Mouse (Mus musculus): Measurements from ENCODE around the gene Sec16a. TPM values are rescaled to one million over a fixed set of nuclear protein-coding genes. Genes with fewer than 3 reads are reported as not detected.
A peak's percentile ranks its signal among the peaks of the same experiment; 100 is the strongest.

The Sec16a gene
- 13.0 and 14.4 TPM in 2 replicates for polyA plus RNA-seq (2016; fragmentation: Nextera tagmentation; extraction: Ambion mirVana)

DNA sequence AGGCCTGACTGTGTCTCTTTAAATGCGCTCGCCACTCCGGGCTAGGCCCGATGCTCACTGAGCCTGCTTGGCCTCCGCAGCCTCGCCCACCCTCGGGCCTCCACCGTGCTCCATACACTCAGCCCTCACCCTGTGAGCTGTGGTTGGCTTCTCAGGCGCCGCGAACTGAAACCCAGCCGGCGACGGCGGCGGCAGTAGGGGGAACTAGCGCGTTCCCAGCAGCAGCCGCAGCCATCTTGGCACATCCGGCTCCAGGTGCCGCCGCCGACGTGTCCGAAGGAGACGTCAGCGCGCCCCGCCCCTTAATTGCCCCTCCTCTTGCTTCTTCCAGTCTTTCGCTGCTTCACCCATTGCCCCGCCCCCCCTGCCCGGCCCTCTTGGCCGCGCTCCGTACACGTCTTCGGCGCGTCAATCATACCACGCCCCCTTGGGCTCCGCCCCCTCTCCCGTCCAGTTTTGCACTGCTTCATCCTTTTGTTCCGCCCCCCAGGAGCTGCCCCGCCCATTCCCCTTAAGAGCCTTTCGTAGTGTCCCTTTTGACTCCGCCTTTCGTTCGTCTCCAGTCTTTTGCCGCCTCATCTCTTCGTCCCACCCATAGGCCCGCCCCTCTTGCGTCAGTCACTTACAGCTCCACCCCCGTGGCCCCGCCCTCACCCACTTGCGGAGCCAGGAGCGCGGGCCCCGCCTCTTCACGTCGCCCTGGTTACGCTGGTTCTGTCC, at the start of gene Sec16a:
Gene Sec16a, minus strand, starts transcription at position 271 of the 720 bp plus-strand sequence.
- no peaks in the 10 kb centered on the region for H3K9me3 ChIP-seq (replicated peaks)
- peak within 1 kb of the TSS; percentile 92 for H3K9ac ChIP-seq
- peak within 1 kb of the TSS; percentile 91 for H3K4me2 ChIP-seq
- H3K4me1 ChIP-seq: peaks cover 38% of the 10 kb centered on the region
- peaks cover 19% of the 10 kb centered on the region for H3K36me3 ChIP-seq
- peak; percentile 91 for ATAC-seq
- H3K27ac ChIP-seq: peak within 1 kb of the TSS; percentile 92
- no peaks in the 10 kb centered on the region for H3K27me3 ChIP-seq (replicated peaks)
- peak within 1 kb of the TSS; percentile 96 for H3K4me3 ChIP-seq
- under 1% methylated on average over 61 of the region's 61 CpGs for WGBS (ENCODE audit: insufficient replicate concordance)

DNA sequence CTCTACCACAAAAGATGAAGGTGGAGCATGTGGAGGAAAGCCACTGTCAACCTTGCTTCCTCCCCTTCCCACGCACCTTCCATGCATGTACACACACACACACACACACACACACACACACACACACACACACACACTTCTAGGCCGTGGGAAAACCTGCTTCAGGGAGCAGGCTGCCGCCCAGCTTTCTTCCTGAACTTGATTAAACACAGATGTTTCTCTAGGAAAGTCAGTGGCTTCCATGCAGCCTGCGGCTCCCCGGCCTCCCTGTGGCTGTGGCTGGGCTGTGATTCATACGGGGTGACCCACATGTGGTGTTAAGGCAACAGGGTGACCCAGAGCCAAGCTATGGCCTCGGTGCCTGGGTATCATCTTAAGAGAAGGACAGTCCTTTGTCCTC, 49.4 kb upstream of the Sec16a start:
- WGBS (ENCODE audit: insufficient replicate concordance): 47% methylated on average over 6 of the region's 7 CpGs
- Histone ChIP-seq H3K27ac (peak overlapping the region; percentile 71), H3K9ac (no peak overlapping the region), H3K27me3 (replicated peaks) (peaks cover 10% of the 10 kb centered on the region), H3K36me3 (no peaks in the 10 kb centered on the region), H3K4me3 (no peak overlapping the region), H3K9me3 (replicated peaks) (no peaks in the 10 kb centered on the region), H3K4me2 (no peak overlapping the region), H3K4me1 (peaks cover 80% of the 10 kb centered on the region)
- no peak for ATAC-seq

DNA sequence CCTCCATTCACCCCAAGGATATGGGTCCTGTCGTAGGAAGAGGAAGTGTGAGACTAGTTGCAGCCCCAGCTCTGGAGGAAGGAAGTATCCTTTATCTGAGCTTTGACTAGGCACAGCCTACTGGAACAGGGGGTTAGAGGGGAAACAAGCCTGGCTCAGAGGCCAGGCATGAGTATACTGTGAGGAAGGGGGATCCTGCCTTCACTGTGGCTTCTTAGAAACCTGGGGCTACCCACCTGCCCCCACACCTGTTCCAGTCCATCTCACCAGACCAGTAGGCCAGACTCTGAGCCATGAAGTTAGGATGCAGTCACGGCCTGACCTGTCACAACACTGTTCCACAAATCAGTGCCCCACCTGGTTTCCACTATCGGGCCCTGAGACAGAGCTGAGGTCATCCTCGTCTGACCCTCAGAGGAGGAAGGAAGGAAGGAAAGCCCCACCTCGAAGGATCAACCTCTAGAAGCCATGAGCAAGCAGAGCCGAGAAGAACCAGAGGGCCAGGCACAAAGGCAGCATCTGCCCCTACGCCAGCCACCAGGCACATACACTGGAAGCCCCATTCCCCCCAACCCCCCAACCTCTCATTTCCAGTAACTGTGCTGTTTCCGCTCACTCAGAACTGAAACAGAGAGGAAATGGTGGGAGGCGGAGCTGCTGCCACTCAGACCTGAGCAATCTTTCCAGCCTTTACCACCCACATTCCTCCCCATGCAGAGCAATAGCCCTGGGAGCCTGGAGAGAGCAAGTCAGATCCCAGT, 48.2 kb upstream of the Sec16a start:
- no peak overlapping the region for H3K9ac ChIP-seq
- ATAC-seq: peak; percentile 14; the same call in 1 of the 2 replicates
- H3K9me3 ChIP-seq (replicated peaks): no peaks in the 10 kb centered on the region
- no peaks in the 10 kb centered on the region for H3K36me3 ChIP-seq
- WGBS (ENCODE audit: insufficient replicate concordance): 21% methylated on average over 9 of the region's 9 CpGs
- peak overlapping the region; percentile 30 for H3K4me2 ChIP-seq
- peak overlapping the region; percentile 71 for H3K27ac ChIP-seq
- H3K27me3 ChIP-seq (replicated peaks): peaks cover under 1% of the 10 kb centered on the region; the same call in 1 of the 2 replicates
- no peak overlapping the region for H3K4me3 ChIP-seq
- H3K4me1 ChIP-seq: peaks cover 80% of the 10 kb centered on the region

DNA sequence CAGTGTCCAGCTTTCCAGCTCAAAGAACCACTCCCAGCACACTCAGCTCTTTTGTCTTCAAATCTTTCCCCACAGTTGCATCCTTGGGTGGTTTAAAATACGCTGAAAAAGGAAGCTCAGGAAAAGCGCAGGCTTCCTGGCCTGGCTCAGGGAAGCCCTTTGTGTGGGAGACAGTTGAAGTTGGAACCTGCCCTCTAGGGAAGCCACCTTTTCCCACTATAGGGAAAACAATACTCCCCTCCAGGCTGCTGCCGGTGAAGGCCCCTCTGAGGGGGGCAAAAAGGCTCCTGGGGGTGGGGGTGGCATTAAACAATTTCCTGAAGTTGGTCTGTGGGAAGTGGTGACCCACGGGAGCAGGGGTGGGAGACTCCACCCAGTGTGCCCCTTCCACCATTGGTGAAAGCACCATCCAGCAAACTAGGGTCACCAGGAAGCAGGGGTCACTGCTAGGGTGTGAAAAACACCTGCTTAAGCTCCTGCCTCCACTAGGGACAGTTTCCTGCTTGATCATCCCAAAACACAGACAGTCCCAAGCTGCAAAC, 45.8 kb upstream of the Sec16a start:
- H3K27me3 ChIP-seq (replicated peaks): no peaks in the 10 kb centered on the region
- H3K9me3 ChIP-seq (replicated peaks): no peaks in the 10 kb centered on the region
- H3K4me3 ChIP-seq: no peak overlapping the region
- H3K36me3 ChIP-seq: no peaks in the 10 kb centered on the region
- no peak overlapping the region; the same call in 1 of the 2 replicates for H3K27ac ChIP-seq
- no peak overlapping the region for H3K4me2 ChIP-seq
- 32% methylated on average over 4 of the region's 4 CpGs for WGBS (ENCODE audit: insufficient replicate concordance)
- H3K9ac ChIP-seq: no peak overlapping the region
- peaks cover 77% of the 10 kb centered on the region for H3K4me1 ChIP-seq
- ATAC-seq: no peak

DNA sequence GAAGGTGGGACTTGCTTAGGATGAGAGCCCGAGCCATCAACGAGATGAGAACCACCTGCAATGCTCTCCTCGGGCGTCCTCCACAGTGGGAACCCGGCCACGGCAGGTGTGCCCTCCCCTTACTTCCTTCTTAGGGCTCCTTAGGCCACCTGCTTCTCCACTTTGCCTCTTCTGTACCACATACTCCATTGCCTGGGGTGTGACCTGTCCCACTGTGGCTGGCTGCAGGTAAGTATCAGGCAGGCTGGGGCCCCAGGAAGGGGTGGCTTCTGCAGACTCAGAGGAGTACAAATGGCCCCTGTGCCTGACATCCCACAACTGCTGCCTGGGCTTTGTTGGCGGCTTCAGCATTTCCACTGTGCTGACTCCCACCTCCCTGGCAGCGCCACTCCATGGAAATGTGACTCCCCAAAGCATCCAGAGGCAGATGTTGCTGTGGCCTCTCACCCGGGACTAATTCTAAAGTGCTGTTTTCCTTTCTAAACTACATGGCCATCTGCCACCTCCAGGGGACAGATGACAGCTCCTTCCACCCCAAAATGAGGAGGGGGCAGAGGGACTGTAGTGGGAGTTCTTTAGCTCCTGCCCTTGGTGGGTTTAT, 43.6 kb upstream of the Sec16a start:
- Histone ChIP-seq H3K4me2 (no peak overlapping the region), H3K36me3 (peaks cover 11% of the 10 kb centered on the region; the same call in 1 of the 2 replicates), H3K4me1 (peaks cover 68% of the 10 kb centered on the region), H3K9ac (no peak overlapping the region), H3K27ac (no peak overlapping the region), H3K9me3 (replicated peaks) (no peaks in the 10 kb centered on the region), H3K4me3 (no peak overlapping the region), H3K27me3 (replicated peaks) (no peaks in the 10 kb centered on the region)
- WGBS (ENCODE audit: insufficient replicate concordance): 53% methylated on average over 9 of the region's 9 CpGs
- no peak for ATAC-seq

DNA sequence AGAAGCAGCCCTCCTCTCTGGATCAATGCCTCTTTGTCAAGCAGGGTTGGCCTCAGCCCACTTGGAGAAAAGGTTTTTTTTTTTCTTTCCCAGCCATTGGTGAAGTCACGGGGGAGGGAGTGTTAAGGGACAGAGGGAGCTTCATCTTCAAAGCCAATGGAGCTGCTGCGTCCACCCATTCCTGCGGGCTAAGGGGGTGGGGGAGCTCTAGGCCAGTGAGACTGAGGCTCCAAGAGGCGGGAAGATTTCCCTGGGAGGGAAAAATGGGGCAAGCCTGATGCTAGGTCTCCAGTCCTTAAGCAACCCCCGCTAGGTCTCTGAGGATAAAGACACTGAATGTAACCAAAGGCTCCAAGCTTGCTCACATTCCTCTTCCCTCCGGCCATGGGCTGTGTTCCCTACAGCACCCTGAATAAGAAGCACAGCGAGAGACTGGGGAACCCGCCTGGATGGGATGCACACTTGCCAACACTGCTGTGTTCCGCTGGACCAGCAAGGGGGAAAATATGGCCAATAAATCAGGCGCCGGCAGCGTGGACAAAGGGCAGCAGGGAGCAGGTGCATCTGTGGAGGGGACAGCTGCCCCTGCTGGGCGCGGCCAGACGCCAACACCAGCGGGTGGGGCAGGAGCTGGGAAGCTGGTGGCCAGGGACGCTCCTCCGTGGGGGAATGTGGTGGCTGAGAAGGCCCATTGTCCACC, 42.5 kb upstream of the Sec16a start:
- Histone ChIP-seq H3K9ac (no peak overlapping the region), H3K9me3 (replicated peaks) (no peaks in the 10 kb centered on the region), H3K4me3 (no peak overlapping the region), H3K4me1 (peaks cover 68% of the 10 kb centered on the region), H3K27me3 (replicated peaks) (no peaks in the 10 kb centered on the region), H3K4me2 (no peak overlapping the region), H3K27ac (no peak overlapping the region; the same call in 1 of the 2 replicates), H3K36me3 (peaks cover 11% of the 10 kb centered on the region; the same call in 1 of the 2 replicates)
- no peak for ATAC-seq
- WGBS (ENCODE audit: insufficient replicate concordance): 58% methylated on average over 18 of the region's 18 CpGs

DNA sequence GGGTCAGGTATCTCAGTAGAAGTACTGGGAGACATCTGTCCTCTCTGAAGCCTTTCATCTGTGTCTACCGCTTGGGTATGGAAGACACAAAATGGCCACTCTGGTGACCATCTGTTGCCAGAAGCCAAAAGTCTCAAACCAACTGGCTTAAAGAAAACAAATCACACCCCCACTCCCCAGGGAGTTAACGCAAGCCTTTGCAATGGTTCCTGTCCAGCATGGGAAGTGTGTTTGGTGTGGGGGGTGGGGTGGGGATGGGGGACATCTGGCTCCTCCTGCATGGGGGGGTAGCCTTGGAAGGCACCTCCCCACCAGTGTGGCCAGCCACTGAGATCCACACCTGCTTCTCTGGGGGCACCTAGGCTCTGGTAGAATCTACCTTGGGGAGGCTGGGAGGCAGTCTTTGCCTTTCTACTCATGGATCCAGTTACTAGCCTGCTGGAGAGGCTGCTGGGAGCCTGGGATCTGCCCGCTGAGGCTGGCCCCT, 41.9 kb upstream of the Sec16a start:
- Histone ChIP-seq H3K4me1 (peaks cover 68% of the 10 kb centered on the region), H3K4me3 (no peak overlapping the region), H3K9ac (no peak overlapping the region), H3K27me3 (replicated peaks) (no peaks in the 10 kb centered on the region), H3K36me3 (peaks cover 11% of the 10 kb centered on the region; the same call in 1 of the 2 replicates), H3K9me3 (replicated peaks) (no peaks in the 10 kb centered on the region), H3K27ac (no peak overlapping the region), H3K4me2 (no peak overlapping the region)
- ATAC-seq: no peak
- WGBS (ENCODE audit: insufficient replicate concordance): 55% methylated on average over 3 of the region's 3 CpGs

DNA sequence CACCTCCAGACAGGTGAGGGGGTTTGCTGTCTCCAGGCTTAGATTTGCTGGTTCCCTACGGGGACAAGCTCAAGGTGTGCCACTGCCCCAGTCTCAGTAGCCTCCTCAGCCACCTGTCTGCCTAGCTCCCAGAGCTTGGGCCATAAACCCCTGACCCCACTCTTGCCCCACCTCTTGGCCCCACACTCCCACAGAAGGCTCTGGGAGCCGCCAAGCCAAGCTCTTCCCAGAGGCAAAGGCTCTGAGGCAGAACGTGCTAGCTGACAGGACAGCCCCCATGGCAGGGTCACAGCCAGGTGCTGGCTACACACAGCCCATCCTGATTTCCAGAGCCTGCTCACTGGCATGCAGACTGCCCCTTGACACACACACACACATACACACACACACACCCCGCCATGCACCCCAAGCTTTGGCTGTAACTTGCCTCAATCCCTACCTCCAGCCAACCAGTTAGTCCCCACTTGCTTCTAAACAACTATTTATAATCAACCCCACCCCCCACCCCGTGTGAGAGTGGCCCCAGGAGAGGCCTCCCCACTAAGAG, 41.3 kb upstream of the Sec16a start:
- H3K9ac ChIP-seq: no peak overlapping the region
- no peak overlapping the region for H3K4me3 ChIP-seq
- no peak overlapping the region for H3K27ac ChIP-seq
- no peak overlapping the region for H3K4me2 ChIP-seq
- no peak for ATAC-seq
- H3K27me3 ChIP-seq (replicated peaks): no peaks in the 10 kb centered on the region
- H3K4me1 ChIP-seq: peaks cover 68% of the 10 kb centered on the region
- H3K9me3 ChIP-seq (replicated peaks): no peaks in the 10 kb centered on the region
- peaks cover 15% of the 10 kb centered on the region for H3K36me3 ChIP-seq
- 39% methylated on average over 5 of the region's 5 CpGs for WGBS (ENCODE audit: insufficient replicate concordance)

DNA sequence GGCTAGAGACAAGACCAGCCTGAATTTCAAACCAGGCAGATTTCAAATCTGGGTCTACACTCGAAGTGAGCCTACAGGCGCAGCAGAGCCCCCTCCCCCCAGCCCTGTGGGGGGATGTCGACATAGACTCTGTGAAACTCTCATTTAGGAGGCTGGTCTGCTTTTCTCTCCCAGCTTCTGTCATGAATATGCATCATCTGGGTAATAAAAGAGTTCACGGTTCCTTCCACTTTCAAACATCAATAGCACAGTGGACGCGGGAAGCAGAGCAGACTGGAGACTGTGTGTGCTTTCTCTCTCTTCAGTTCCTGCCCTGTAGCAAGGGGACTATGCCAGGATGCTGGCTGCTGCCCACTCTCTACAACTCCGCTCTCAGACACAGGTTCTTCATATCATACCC, 40.7 kb upstream of the Sec16a start:
- Histone ChIP-seq H3K36me3 (peaks cover 22% of the 10 kb centered on the region), H3K9ac (no peak overlapping the region), H3K27ac (no peak overlapping the region), H3K4me3 (no peak overlapping the region), H3K4me1 (peaks cover 67% of the 10 kb centered on the region), H3K27me3 (replicated peaks) (no peaks in the 10 kb centered on the region), H3K9me3 (replicated peaks) (no peaks in the 10 kb centered on the region), H3K4me2 (no peak overlapping the region)
- no peak for ATAC-seq
- WGBS (ENCODE audit: insufficient replicate concordance): 53% methylated on average over 7 of the region's 7 CpGs

DNA sequence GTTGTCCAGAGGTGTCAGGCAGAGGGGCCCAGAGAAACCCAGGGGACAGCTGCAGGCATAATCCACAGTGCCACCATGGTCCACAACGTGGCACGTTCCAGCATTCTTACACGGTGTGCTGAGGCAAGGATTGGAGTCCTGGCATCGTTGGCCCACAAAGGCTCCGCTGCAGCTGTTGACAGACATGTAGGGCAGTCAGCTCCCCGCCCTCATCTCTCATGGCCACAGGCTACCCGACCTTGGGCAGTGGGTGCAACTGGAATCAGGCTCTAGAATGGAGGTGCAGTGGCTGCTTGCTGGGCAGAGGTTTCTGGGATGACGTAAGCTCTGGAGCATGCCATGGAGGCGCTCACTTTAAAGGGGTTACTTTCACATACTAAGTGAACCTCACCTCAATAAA, 40.3 kb upstream of the Sec16a start:
- Histone ChIP-seq H3K4me3 (no peak overlapping the region), H3K27me3 (replicated peaks) (no peaks in the 10 kb centered on the region), H3K9me3 (replicated peaks) (no peaks in the 10 kb centered on the region), H3K4me1 (peaks cover 66% of the 10 kb centered on the region), H3K4me2 (no peak overlapping the region), H3K9ac (no peak overlapping the region), H3K36me3 (peaks cover 26% of the 10 kb centered on the region), H3K27ac (no peak overlapping the region)
- ATAC-seq: no peak
- 66% methylated on average over 9 of the region's 9 CpGs for WGBS (ENCODE audit: insufficient replicate concordance)

DNA sequence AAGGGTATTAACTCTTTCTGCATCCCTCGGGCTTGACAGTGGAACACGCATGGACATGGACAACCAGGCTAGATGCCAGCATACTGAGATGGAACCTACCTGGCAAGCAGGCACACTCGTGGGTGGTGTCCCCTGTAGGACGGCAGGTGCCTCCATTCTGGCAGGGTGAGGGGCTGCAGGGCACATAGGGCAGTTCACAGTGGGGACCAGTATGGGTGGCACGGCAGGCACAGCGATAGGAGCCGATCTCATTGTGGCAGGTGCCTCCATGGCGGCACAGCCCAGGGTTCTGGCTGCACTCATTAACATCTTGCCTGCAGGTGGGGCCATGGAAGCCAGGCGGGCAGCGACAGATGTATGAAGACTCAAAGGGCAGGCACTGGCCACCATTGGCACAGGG, 39.2 kb upstream of the Sec16a start:
- H3K4me1 ChIP-seq: peaks cover 61% of the 10 kb centered on the region
- H3K4me2 ChIP-seq: no peak overlapping the region
- no peak for ATAC-seq
- H3K9me3 ChIP-seq (replicated peaks): no peaks in the 10 kb centered on the region
- H3K36me3 ChIP-seq: peaks cover 37% of the 10 kb centered on the region
- H3K4me3 ChIP-seq: no peak overlapping the region
- no peaks in the 10 kb centered on the region for H3K27me3 ChIP-seq (replicated peaks)
- 77% methylated on average over 10 of the region's 10 CpGs for WGBS (ENCODE audit: insufficient replicate concordance)
- H3K9ac ChIP-seq: no peak overlapping the region
- peak overlapping the region; percentile 13; the same call in 1 of the 2 replicates for H3K27ac ChIP-seq

Measured in liver, embryonic 12.5 days (tissue).